In genomic region chr2:92456970-92457530, GRCm38 (mm10) we compare ENCODE assay signal across 8 mouse cellular contexts. TPM values are rescaled to one million over a fixed set of nuclear protein-coding genes. Genes with fewer than 3 reads are reported as not detected.
A peak's percentile ranks its signal among the peaks of the same experiment; 100 is the strongest.
DNase-seq lines count a peak whose midpoint lies in the region; ATAC-seq and TF ChIP-seq lines count a peak whose summit lies in the region.

No protein-coding gene starts in this region.

- no peak overlapping the region for H3K9ac ChIP-seq in liver, embryonic 12.5 days
- no peak overlapping the region for H3K9ac ChIP-seq in stomach, embryonic 15.5 days

- peaks cover 18% of the 10 kb centered on the region for H3K27me3 ChIP-seq in liver, embryonic 12.5 days (replicated peaks)
- no peaks in the 10 kb centered on the region; the same call in 1 of the 2 replicates for H3K27me3 ChIP-seq in stomach, embryonic 15.5 days (replicated peaks)

- peak; percentile 92 for DNase-seq in heart, adult 11 months
- DNase-seq in heart, adult 8-10 months (ENCODE audit: low spot score): no peak
- DNase-seq in right cerebral cortex, postnatal 4 days: peak; percentile 21
- no peak for DNase-seq in right cerebral cortex, adult 2 months (ENCODE audit: low spot score in 2 of 2)
- no peak for DNase-seq in right cerebral cortex, postnatal 25 days
- no peak for DNase-seq in lung, adult 2 months

- TF ChIP-seq POLR2A in lung, adult 2 months (IDR thresholded peaks at IDR 0.05; ENCODE audit: borderline replicate concordance, extremely low read depth, low read depth, low read length): no peak

- peak overlapping the region; percentile 81 for H3K4me2 ChIP-seq in liver, embryonic 12.5 days
- peak overlapping the region; percentile 94 for H3K4me2 ChIP-seq in stomach, embryonic 15.5 days

- H3K4me1 ChIP-seq in liver, embryonic 12.5 days: peaks cover 51% of the 10 kb centered on the region
- peaks cover 30% of the 10 kb centered on the region for H3K4me1 ChIP-seq in stomach, embryonic 15.5 days
- H3K4me1 ChIP-seq in lung, adult 2 months (ENCODE audit: control insufficient read depth, insufficient read depth, low read length): peaks cover 14% of the 10 kb centered on the region

- TF ChIP-seq CTCF in lung, adult 2 months (IDR thresholded peaks at IDR 0.05; ENCODE audit: insufficient read depth, low read length): no peak

- no peak for ATAC-seq in liver, embryonic 12.5 days
- ATAC-seq in stomach, embryonic 15.5 days (ENCODE audit: insufficient read depth, low FRiP score, low read depth): no peak

- 0 out of 2 replicates have a peak overlapping the region, but pooled peaks have one; percentile 17 for H3K4me3 ChIP-seq in liver, embryonic 12.5 days
- H3K4me3 ChIP-seq in stomach, embryonic 15.5 days (replicated peaks): no peak overlapping the region
- no peak overlapping the region for H3K4me3 ChIP-seq in lung, adult 2 months (replicated peaks; ENCODE audit: extremely low read depth, low read depth, low read length)

- no peaks in the 10 kb centered on the region for H3K9me3 ChIP-seq in liver, embryonic 12.5 days (replicated peaks)
- no peaks in the 10 kb centered on the region for H3K9me3 ChIP-seq in stomach, embryonic 15.5 days

- WGBS in liver, embryonic 12.5 days (ENCODE audit: insufficient replicate concordance): 48% methylated on average over 8 of the region's 8 CpGs
- WGBS in stomach, embryonic 15.5 days: 60% methylated on average over 8 of the region's 8 CpGs
- 65% methylated on average over 8 of the region's 8 CpGs for whole genome bisulfite sequencing in lung, adult 2 months

- H3K27ac ChIP-seq in liver, embryonic 12.5 days: no peak overlapping the region
- H3K27ac ChIP-seq in stomach, embryonic 15.5 days: no peak overlapping the region

- H3K36me3 ChIP-seq in liver, embryonic 12.5 days: peaks cover 46% of the 10 kb centered on the region
- H3K36me3 ChIP-seq in stomach, embryonic 15.5 days: peaks cover 7% of the 10 kb centered on the region; the same call in 1 of the 2 replicates

RNA-seq across cellular contexts. Expression of gene Slc35c1, which starts 3.3 kb away (rescaled TPM):
- 1 to 10 TPM; 5.5 to 6.8 (median 6.2) TPM for total RNA-seq in heart, adult 8-10 months (2022)
- polyA plus RNA-seq in liver, embryonic 12.5 days (2016; fragmentation: Nextera tagmentation; extraction: Ambion mirVana): 15.3 and 15.5 TPM in 2 replicates
- 27.1 and 31.0 TPM in 2 replicates for polyA plus RNA-seq in stomach, embryonic 15.5 days (2015; fragmentation: Nextera tagmentation; extraction: Ambion mirVana)
- polyA plus RNA-seq in lung, adult 2 months (2012; rRNA removed): 43.9 and 49.0 TPM in 2 replicates

RNA-seq across cellular contexts. Expression of gene Cry2, which starts 23.2 kb away (rescaled TPM):
- 10 to 100 TPM; 22.6 to 35.6 (median 32.8) TPM for total RNA-seq in heart, adult 8-10 months (2022)
- polyA plus RNA-seq in liver, embryonic 12.5 days (2016; fragmentation: Nextera tagmentation; extraction: Ambion mirVana): 14.1 and 14.5 TPM in 2 replicates
- polyA plus RNA-seq in stomach, embryonic 15.5 days (2015; fragmentation: Nextera tagmentation; extraction: Ambion mirVana): 19.2 and 23.6 TPM in 2 replicates
- polyA plus RNA-seq in lung, adult 2 months (2012; rRNA removed): 37.5 and 40.7 TPM in 2 replicates

RNA-seq across cellular contexts. Expression of gene Mapk8ip1, which starts 56.0 kb away (rescaled TPM):
- total RNA-seq in heart, adult 8-10 months (2022): 1 to 10 TPM; 3.4 to 4.6 (median 3.9) TPM
- 4.6 and 4.7 TPM in 2 replicates for polyA plus RNA-seq in liver, embryonic 12.5 days (2016; fragmentation: Nextera tagmentation; extraction: Ambion mirVana)
- polyA plus RNA-seq in stomach, embryonic 15.5 days (2015; fragmentation: Nextera tagmentation; extraction: Ambion mirVana): 23.4 and 24.6 TPM in 2 replicates
- polyA plus RNA-seq in lung, adult 2 months (2012; rRNA removed): 18.3 and 23.2 TPM in 2 replicates

Comparison
In these comparisons a context has a peak if more than half of its experiments do, and no peak if none do; other contexts are left out.
1. DNase-seq: peak in heart, adult 11 months (single experiment) and right cerebral cortex, postnatal 4 days (single experiment); none in heart, adult 8-10 months (single experiment), right cerebral cortex, adult 2 months (0 of 2), right cerebral cortex, postnatal 25 days (single experiment) and lung, adult 2 months (single experiment).